Mouse (Mus musculus): ENCODE measurements around the gene Gm20441.
"Not testable (repeated sequence)": the region's sequence is repeated elsewhere in the genome, so short reads cannot be mapped to it uniquely, and the experiment has no call there.

The Gm20441 gene

GRCm38 (mm10) chr10:75779206-75780174 lies 1.3 kb downstream of the Gm20441 start:
- no peak for DNase-seq (ENCODE audit: low spot score)

- no peak for DNase-seq (ENCODE audit: low spot score)
Observed at GRCm38 (mm10) chr10:75777885-75778284, 2.9 kb downstream of the Gm20441 start.

- no peak for DNase-seq (ENCODE audit: low spot score)
Observed at GRCm38 (mm10) chr10:75776562-75776961, 4.2 kb downstream of the Gm20441 start.

DNA sequence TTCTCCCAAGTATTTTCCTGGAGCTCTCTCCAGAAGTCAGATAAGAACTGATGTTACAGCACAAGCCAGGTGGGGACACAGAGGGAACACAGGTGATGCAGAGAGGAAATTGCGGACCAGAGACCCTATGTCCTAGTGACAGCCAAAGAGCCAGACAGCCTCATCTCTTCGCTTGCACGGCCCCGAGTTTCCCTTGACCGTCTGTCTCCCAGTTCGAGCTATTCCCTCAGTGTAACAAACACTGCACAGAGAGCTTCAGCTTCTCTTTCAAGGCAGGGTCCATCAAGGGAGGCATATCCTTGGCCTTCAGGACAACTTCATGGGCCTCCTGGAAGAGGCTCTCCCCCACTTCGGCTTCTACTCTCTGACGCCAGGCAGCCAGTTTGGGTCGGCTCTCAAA lies 6.2 kb downstream of the Gm20441 start:
- DNase-seq (ENCODE audit: low spot score), result no peak

DNA sequence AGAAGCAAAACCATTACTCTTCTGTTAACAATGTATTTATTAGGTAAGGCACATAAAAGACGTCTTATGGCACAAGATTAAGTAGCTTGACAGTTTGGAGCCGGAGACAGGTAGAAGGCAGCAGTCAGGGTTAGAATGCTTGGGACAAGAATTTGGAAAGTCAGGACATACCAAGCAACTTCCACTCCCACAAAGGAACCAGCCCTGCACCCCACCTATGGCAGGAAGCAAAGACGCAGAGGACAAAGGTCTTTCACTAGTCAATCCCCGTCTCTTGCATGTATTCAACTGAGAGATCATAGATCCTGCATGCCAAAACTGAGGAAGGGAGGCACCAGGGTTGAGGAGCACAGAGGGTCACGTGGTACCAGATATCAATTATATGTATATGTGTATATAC lies 6.7 kb downstream of the Gm20441 start:
- DNase-seq (ENCODE audit: low spot score), result no peak

- peak; percentile 93 for DNase-seq (ENCODE audit: low spot score)
Observed at GRCm38 (mm10) chr10:75772795-75773664, 7.7 kb downstream of the Gm20441 start, which contains the start of gene Ddt. Gene Ddt, minus strand, starts transcription at chr10:75773414.

DNA sequence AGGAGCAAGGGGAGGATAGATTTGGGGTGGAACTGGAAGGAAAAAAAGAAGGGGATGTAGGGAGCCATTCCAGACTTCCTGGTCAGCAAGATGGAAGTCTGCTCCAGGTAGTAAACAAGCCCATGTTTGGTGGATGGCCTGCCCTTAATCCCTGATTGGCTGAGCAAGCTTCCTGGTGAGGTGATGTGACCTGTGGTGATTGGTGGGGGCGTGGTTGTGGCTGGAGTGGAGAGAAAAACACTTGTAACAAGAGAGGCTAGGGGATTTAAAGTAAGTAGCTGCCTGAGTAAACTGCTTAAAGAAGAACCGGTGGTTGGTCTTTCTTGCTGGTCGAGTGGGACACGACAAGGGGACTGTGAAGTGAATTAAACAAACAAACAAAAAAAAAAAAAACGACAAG lies 13.0 kb downstream of the Gm20441 start:
- not testable (repeated sequence) for DNase-seq (ENCODE audit: low spot score)

DNA sequence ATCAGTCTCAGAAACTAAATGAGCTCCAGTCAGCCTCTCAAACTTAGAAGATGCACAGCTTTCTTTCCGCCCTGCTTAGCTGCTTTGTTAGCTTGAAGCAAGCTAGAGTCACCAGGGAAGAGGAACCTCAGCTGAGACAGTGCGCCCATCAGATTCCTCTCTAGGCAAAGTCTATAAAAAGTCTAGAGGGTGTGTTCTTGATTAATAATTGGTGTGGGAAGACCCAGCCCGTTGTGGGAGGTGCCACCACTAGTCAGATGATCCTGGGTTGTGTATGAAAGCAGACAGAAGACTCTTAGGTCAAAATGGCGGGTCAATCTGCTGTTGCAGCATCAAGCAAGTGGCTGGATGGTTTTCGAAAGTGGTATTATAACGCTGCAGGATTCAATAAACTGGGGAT lies 13.9 kb downstream of the Gm20441 start:
- DNase-seq (ENCODE audit: low spot score), result no peak

- peak; percentile 96 for DNase-seq (ENCODE audit: low spot score)
Observed at GRCm38 (mm10) chr10:75764519-75765473, 16.0 kb downstream of the Gm20441 start.

GRCm38 (mm10) chr10:75763682-75764518 lies 16.9 kb downstream of the Gm20441 start, which contains the start of gene Cabin1:
Gene Cabin1, minus strand, starts transcription at chr10:75764341.
- peak; percentile 99 for DNase-seq (ENCODE audit: low spot score)

DNA sequence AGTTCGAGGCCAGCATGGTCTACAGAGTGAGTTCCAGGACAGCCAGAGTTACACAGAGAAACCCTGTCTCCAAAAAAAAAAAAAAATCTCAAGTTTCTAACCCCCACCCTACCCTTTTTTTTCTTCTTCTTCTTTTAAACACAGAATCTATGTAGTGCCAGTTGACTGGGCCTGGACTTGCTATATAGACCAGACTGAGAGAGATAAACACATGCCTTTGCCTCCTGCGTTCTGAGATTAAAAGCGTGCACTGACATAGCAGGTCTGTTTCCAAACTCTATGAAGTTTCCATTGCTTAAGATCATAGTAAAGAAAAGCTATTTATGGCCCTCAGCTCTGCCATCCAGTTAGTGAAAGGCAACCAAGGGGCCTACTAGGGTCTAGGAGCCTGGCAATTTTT lies 18.3 kb downstream of the Gm20441 start:
- DNase-seq (ENCODE audit: low spot score), result no peak

GRCm38 (mm10) chr10:75760311-75760710 lies 20.4 kb downstream of the Gm20441 start:
- no peak for DNase-seq (ENCODE audit: low spot score)

- no peak for DNase-seq (ENCODE audit: low spot score)
Observed at GRCm38 (mm10) chr10:75756719-75757118, 24.0 kb downstream of the Gm20441 start.

- DNase-seq (ENCODE audit: low spot score), result peak; percentile 87
Observed at GRCm38 (mm10) chr10:75744017-75744416, 36.7 kb downstream of the Gm20441 start.

GRCm38 (mm10) chr10:75743369-75743768 lies 37.4 kb downstream of the Gm20441 start:
- DNase-seq (ENCODE audit: low spot score), result no peak

GRCm38 (mm10) chr10:75740866-75741265 lies 39.9 kb downstream of the Gm20441 start:
- no peak for DNase-seq (ENCODE audit: low spot score)

- DNase-seq (ENCODE audit: low spot score), result no peak
Observed at GRCm38 (mm10) chr10:75725449-75725848, 55.3 kb downstream of the Gm20441 start.
